Mouse (Mus musculus) right cerebral cortex, adult 18-20 months (tissue): Measurements from ENCODE around the gene Smco2.
A peak's percentile ranks its signal among the peaks of the same experiment; 100 is the strongest.
"Not testable (repeated sequence)": the region's sequence is repeated elsewhere in the genome, so short reads cannot be mapped to it uniquely, and the experiment has no call there.

Source experiments
- DNase-seq: peaks from one replicate; pipeline ENCODE4 v3.0.0; 2022; ENCODE audit warnings: mixed read lengths

Gene Smco2

GRCm38 (mm10) chr6:146863154-146863553, 13.2 kb downstream of the Smco2 start:
- no peak for DNase-seq

GRCm38 (mm10) chr6:146864370-146864769, 14.5 kb downstream of the Smco2 start:
- not testable (repeated sequence) for DNase-seq

GRCm38 (mm10) chr6:146865701-146866100, 15.8 kb downstream of the Smco2 start:
- no peak for DNase-seq

GRCm38 (mm10) chr6:146871975-146872374, 22.1 kb downstream of the Smco2 start:
- DNase-seq: no peak

GRCm38 (mm10) chr6:146874415-146874814, 24.5 kb downstream of the Smco2 start:
- DNase-seq: no peak

- DNase-seq: no peak
Observed at GRCm38 (mm10) chr6:146876820-146877219, 26.9 kb downstream of the Smco2 start.

GRCm38 (mm10) chr6:146877425-146878045, 27.6 kb downstream of the Smco2 start:
- DNase-seq: peak; percentile 90

- DNase-seq: no peak
Observed at GRCm38 (mm10) chr6:146878926-146879325, 29.0 kb downstream of the Smco2 start.

- DNase-seq: no peak
Observed at GRCm38 (mm10) chr6:146879856-146880255, 30.0 kb downstream of the Smco2 start.

- DNase-seq: no peak
Observed at GRCm38 (mm10) chr6:146880296-146880695, 30.4 kb downstream of the Smco2 start.

GRCm38 (mm10) chr6:146881896-146882770, 32.2 kb downstream of the Smco2 start:
- no peak for DNase-seq

GRCm38 (mm10) chr6:146883426-146883825, 33.5 kb downstream of the Smco2 start:
- peak; percentile 38 for DNase-seq

- no peak for DNase-seq
Observed at GRCm38 (mm10) chr6:146884171-146884570, 34.3 kb downstream of the Smco2 start.

- peak; percentile 27 for DNase-seq
Observed at GRCm38 (mm10) chr6:146884851-146885250, 34.9 kb downstream of the Smco2 start.

GRCm38 (mm10) chr6:146887958-146888659, 38.2 kb downstream of the Smco2 start, which contains the start of gene Ppfibp1:
Gene Ppfibp1 (plus strand): TSS chr6:146888487.
- DNase-seq: peak; percentile 95

- DNase-seq: no peak
Observed at GRCm38 (mm10) chr6:146888660-146889490, 39.0 kb downstream of the Smco2 start.

- no peak for DNase-seq
Observed at GRCm38 (mm10) chr6:146890215-146890614, 40.3 kb downstream of the Smco2 start.

- no peak for DNase-seq
Observed at GRCm38 (mm10) chr6:146890633-146891032, 40.7 kb downstream of the Smco2 start.

GRCm38 (mm10) chr6:146893890-146894289, 44.0 kb downstream of the Smco2 start:
- no peak for DNase-seq

GRCm38 (mm10) chr6:146898709-146899108, 48.8 kb downstream of the Smco2 start:
- DNase-seq: no peak

- no peak for DNase-seq
Observed at GRCm38 (mm10) chr6:146899647-146900046, 49.7 kb downstream of the Smco2 start.

GRCm38 (mm10) chr6:146901929-146902328, 52.0 kb downstream of the Smco2 start:
- no peak for DNase-seq
